Mouse (Mus musculus): Measurements from ENCODE around the gene Antxr2. TPM values are rescaled to one million over a fixed set of nuclear protein-coding genes. Genes with fewer than 3 reads are reported as not detected.

Antxr2 gene
- polyA plus RNA-seq, 1 experiment = 23.1 TPM

GRCm38 (mm10) chr5:97913901-97914300 is 116.9 kb downstream of the Antxr2 start:
- Histone ChIP-seq H3K36me3 (ENCODE audit: control insufficient read depth, insufficient read depth) (peaks cover 4% of the 10 kb centered on the region), H3K4me3 (no peak overlapping the region), H3K4me2 (ENCODE audit: low read depth) (no peak overlapping the region), H3ac (ENCODE audit: control insufficient read depth, insufficient read length) (no peak overlapping the region), H3K79me2 (ENCODE audit: control insufficient read depth, insufficient read depth) (no peaks in the 10 kb centered on the region), H3K27me3 (ENCODE audit: control insufficient read depth, insufficient read depth, insufficient read length) (no peaks in the 10 kb centered on the region)
- TF ChIP-seq MYOD1 (IDR thresholded peaks at IDR 0.05; ENCODE audit: control insufficient read depth in 1 of 3, insufficient read length in 2 of 3, low read depth in 2 of 3) (no peak), REST (IDR thresholded peaks at IDR 0.05; ENCODE audit: insufficient read depth, insufficient read length) (no peak)

GRCm38 (mm10) chr5:97907482-97907881 is 123.4 kb downstream of the Antxr2 start:
- Histone ChIP-seq H3K4me3 (no peak overlapping the region), H3K27me3 (ENCODE audit: control insufficient read depth, insufficient read depth, insufficient read length) (no peaks in the 10 kb centered on the region), H3K4me2 (ENCODE audit: low read depth) (no peak overlapping the region), H3K36me3 (ENCODE audit: control insufficient read depth, insufficient read depth) (no peaks in the 10 kb centered on the region), H3K79me2 (ENCODE audit: control insufficient read depth, insufficient read depth) (no peaks in the 10 kb centered on the region), H3ac (ENCODE audit: control insufficient read depth, insufficient read length) (no peak overlapping the region)
- TF ChIP-seq MYOG (IDR thresholded peaks at IDR 0.05; ENCODE audit: control insufficient read depth in 1 of 3, insufficient read depth in 1 of 3, insufficient read length in 2 of 3, low read depth in 2 of 3) (no peak), USF1 (IDR thresholded peaks at IDR 0.05; ENCODE audit: low read depth) (no peak), TCF3 (IDR thresholded peaks at IDR 0.05; ENCODE audit: insufficient read length, low read depth) (no peak), SRF (IDR thresholded peaks at IDR 0.05; ENCODE audit: control insufficient read depth, insufficient read length, low read depth) (no peak), POLR2AphosphoS2 (IDR thresholded peaks at IDR 0.05; ENCODE audit: insufficient read length, low read depth) (no peak), MAX (IDR thresholded peaks at IDR 0.05; ENCODE audit: low read depth) (no peak), REST (IDR thresholded peaks at IDR 0.05; ENCODE audit: insufficient read depth, insufficient read length) (no peak), TCF12 (IDR thresholded peaks at IDR 0.05; ENCODE audit: insufficient read depth, poor library complexity, severe bottlenecking) (no peak), MYOD1 (IDR thresholded peaks at IDR 0.05; ENCODE audit: control insufficient read depth in 1 of 3, insufficient read length in 2 of 3, low read depth in 2 of 3) (no peak)

GRCm38 (mm10) chr5:97906537-97907266 is 124.1 kb downstream of the Antxr2 start:
- TF ChIP-seq TCF3 (IDR thresholded peaks at IDR 0.05; ENCODE audit: insufficient read length, low read depth) (no peak), MYOD1 (IDR thresholded peaks at IDR 0.05; ENCODE audit: control insufficient read depth in 1 of 3, insufficient read length in 2 of 3, low read depth in 2 of 3) (no peak), POLR2AphosphoS2 (IDR thresholded peaks at IDR 0.05; ENCODE audit: insufficient read length, low read depth) (no peak), MAX (IDR thresholded peaks at IDR 0.05; ENCODE audit: low read depth) (no peak), POLR2A (IDR thresholded peaks at IDR 0.05; ENCODE audit: insufficient read length, low read depth) (no peak), E2F4 (IDR thresholded peaks at IDR 0.05; ENCODE audit: insufficient read depth) (no peak), SRF (IDR thresholded peaks at IDR 0.05; ENCODE audit: control insufficient read depth, insufficient read length, low read depth) (no peak), USF1 (IDR thresholded peaks at IDR 0.05; ENCODE audit: low read depth) (no peak), CEBPB (IDR thresholded peaks at IDR 0.05; ENCODE audit: insufficient read depth, poor library complexity, severe bottlenecking) (no peak), MYOG (IDR thresholded peaks at IDR 0.05; ENCODE audit: control insufficient read depth in 1 of 3, insufficient read depth in 1 of 3, insufficient read length in 2 of 3, low read depth in 2 of 3) (no peak), TCF12 (IDR thresholded peaks at IDR 0.05; ENCODE audit: insufficient read depth, poor library complexity, severe bottlenecking) (no peak), REST (IDR thresholded peaks at IDR 0.05; ENCODE audit: insufficient read depth, insufficient read length) (no peak)
- no peaks in the 10 kb centered on the region for H3K79me2 ChIP-seq (ENCODE audit: control insufficient read depth, insufficient read depth)
- H3K4me2 ChIP-seq (ENCODE audit: low read depth) = no peak overlapping the region
- H3ac ChIP-seq (ENCODE audit: control insufficient read depth, insufficient read length) = no peak overlapping the region
- H3K36me3 ChIP-seq (ENCODE audit: control insufficient read depth, insufficient read depth) = no peaks in the 10 kb centered on the region
- H3K4me3 ChIP-seq = no peak overlapping the region
- no peaks in the 10 kb centered on the region for H3K27me3 ChIP-seq (ENCODE audit: control insufficient read depth, insufficient read depth, insufficient read length)

- Histone ChIP-seq H3K36me3 (ENCODE audit: control insufficient read depth, insufficient read depth) (no peaks in the 10 kb centered on the region), H3K4me3 (no peak overlapping the region)
- no peak for TF ChIP-seq SRF (IDR thresholded peaks at IDR 0.05; ENCODE audit: control insufficient read depth, insufficient read length, low read depth)
- TF ChIP-seq E2F4 (IDR thresholded peaks at IDR 0.05; ENCODE audit: insufficient read depth) = no peak
- no peak for TF ChIP-seq USF1 (IDR thresholded peaks at IDR 0.05; ENCODE audit: low read depth)
- TF ChIP-seq MYOG (IDR thresholded peaks at IDR 0.05; ENCODE audit: control insufficient read depth in 1 of 3, insufficient read depth in 1 of 3, insufficient read length in 2 of 3, low read depth in 2 of 3) = no peak
- no peak for TF ChIP-seq MYOD1 (IDR thresholded peaks at IDR 0.05; ENCODE audit: control insufficient read depth in 1 of 3, insufficient read length in 2 of 3, low read depth in 2 of 3)
- no peak for TF ChIP-seq POLR2AphosphoS2 (IDR thresholded peaks at IDR 0.05; ENCODE audit: insufficient read length, low read depth)
- TF ChIP-seq CEBPB (IDR thresholded peaks at IDR 0.05; ENCODE audit: insufficient read depth, poor library complexity, severe bottlenecking) = no peak
- TF ChIP-seq TCF3 (IDR thresholded peaks at IDR 0.05; ENCODE audit: insufficient read length, low read depth) = no peak
- no peak for TF ChIP-seq POLR2A (IDR thresholded peaks at IDR 0.05; ENCODE audit: insufficient read length, low read depth)
- no peak for TF ChIP-seq TCF12 (IDR thresholded peaks at IDR 0.05; ENCODE audit: insufficient read depth, poor library complexity, severe bottlenecking)
- TF ChIP-seq MAX (IDR thresholded peaks at IDR 0.05; ENCODE audit: low read depth) = no peak
- no peak for TF ChIP-seq REST (IDR thresholded peaks at IDR 0.05; ENCODE audit: insufficient read depth, insufficient read length)
These were observed 125.0 kb downstream of the Antxr2 start for GRCm38 (mm10) chr5:97905856-97906255.

GRCm38 (mm10) chr5:97901096-97901495 is 129.7 kb downstream of the Antxr2 start:
- no peak overlapping the region for H3ac ChIP-seq (ENCODE audit: control insufficient read depth, insufficient read length)
- H3K4me2 ChIP-seq (ENCODE audit: low read depth) = no peak overlapping the region
- H3K36me3 ChIP-seq (ENCODE audit: control insufficient read depth, insufficient read depth) = peaks cover 5% of the 10 kb centered on the region
- TF ChIP-seq E2F4 (IDR thresholded peaks at IDR 0.05; ENCODE audit: insufficient read depth) = no peak
- H3K79me2 ChIP-seq (ENCODE audit: control insufficient read depth, insufficient read depth) = no peaks in the 10 kb centered on the region
- no peak overlapping the region for H3K4me3 ChIP-seq
- no peaks in the 10 kb centered on the region for H3K27me3 ChIP-seq (ENCODE audit: control insufficient read depth, insufficient read depth, insufficient read length)

More at GRCm38 (mm10) chr5:97905856-97906255, 125.0 kb downstream of the Antxr2 start:
- Histone ChIP-seq H3K79me2 (ENCODE audit: control insufficient read depth, insufficient read depth) (no peaks in the 10 kb centered on the region), H3K27me3 (ENCODE audit: control insufficient read depth, insufficient read depth, insufficient read length) (no peaks in the 10 kb centered on the region), H3K4me2 (ENCODE audit: low read depth) (no peak overlapping the region), H3ac (ENCODE audit: control insufficient read depth, insufficient read length) (no peak overlapping the region)
